Mouse (Mus musculus): ENCODE measurements at regions not wholly inside any gene's neighbourhood (a gene's known extent, or its start where the extent isn't known, plus 50 kb on each side); places are given as distances from the start of the nearest gene placed in this dataset.

DNA sequence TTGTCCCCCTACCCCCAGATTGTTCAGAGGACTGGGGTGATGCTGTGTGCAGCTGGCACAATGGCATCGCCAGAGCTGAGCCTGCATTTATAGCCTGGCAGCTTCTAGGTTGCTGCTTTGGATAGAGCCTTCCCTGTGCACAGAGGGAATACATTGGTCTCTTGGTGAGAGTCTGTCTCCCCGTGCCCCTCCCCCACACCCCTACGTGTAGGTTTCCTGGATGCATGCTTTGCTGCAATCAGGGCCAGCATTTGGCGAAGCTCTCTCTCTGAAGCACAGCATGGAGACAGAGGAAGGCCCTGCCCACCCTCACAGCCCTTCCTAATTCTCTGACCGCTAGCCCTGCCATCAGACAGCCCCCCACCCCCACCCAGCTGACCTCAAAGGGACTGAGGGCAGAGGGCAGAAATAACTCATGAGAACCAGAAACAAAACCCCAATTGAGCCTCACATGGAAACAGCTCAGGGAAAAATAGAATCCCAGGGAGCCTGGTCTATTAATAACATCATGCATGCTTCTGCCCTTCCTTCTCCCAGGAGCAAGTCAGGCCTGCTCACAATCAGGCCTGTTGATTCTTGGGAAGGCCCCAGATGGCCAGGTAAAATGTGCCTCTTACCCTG, 79.3 kb downstream of the Lbh start:
- TF ChIP-seq ZKSCAN1 (IDR thresholded peaks at IDR 0.05; ENCODE audit: borderline replicate concordance, low read depth, low read length) (no peak), RAD21 (IDR thresholded peaks at IDR 0.05; ENCODE audit: low read depth, low read length) (no peak), ETS1 (conservative IDR thresholded peaks at IDR 0.05; ENCODE audit: low read depth, low read length) (no peak), CTCF (conservative IDR thresholded peaks at IDR 0.05 in 1 of 2, IDR thresholded peaks at IDR 0.05 in 1 of 2; ENCODE audit: low read depth in 2 of 2, low read length in 2 of 2) (no peak), EP300 (IDR thresholded peaks at IDR 0.05; ENCODE audit: low read length) (no peak), USF1 (IDR thresholded peaks at IDR 0.05; ENCODE audit: low read depth, low read length) (no peak), POLR2A (IDR thresholded peaks at IDR 0.05; ENCODE audit: low read depth, low read length) (no peak)
